Mouse (Mus musculus): ENCODE data around the gene Atp2b1.

The Atp2b1 gene

DNA sequence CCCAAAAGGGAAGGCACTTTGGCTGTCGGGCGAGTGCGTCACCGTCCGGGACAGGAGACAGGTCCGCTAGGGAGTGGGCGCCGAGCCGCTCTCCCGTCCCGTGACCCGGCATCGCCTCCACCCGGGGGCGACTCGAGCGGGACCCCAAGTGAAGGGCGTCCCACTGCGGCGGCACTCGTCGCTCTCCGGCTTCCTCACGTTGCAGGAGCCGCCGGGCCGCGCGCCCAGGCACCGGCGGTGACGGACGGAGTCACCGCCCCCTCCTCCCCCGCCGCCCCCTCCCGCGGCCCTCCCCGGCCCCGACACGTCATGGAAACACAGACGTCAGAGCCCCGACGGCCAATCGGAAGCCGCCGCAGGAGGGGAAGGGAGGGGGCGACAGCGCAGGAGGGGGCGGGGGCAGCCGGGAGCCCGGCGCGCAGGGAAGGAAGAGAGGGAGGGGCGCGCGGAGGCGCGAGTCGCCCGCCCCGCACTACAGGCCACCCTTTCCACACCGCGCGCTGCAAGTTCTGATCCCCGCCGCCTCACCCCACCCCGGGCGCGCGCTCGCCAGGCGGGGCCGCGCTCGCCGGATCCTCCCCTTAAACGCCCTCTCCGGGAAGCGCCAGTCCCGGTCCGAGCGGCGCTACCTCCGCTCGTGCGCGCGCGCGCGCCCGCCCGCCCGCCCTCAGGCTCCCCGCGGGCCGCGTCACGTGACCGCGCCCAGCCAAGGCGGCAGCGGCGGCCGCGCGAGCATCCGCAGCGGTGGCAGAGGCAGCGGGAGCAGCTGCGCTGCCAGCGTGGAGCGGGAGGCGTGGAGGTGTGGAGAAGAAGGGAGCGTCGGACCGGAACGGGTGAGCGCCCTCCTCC, at the start of gene Atp2b1:
Gene Atp2b1, plus strand, starts transcription at position 446 of the 849 bp plus-strand sequence.
- peak; percentile 90 to 92 for DNase-seq (ENCODE audit: low spot score in 2 of 2)

DNA sequence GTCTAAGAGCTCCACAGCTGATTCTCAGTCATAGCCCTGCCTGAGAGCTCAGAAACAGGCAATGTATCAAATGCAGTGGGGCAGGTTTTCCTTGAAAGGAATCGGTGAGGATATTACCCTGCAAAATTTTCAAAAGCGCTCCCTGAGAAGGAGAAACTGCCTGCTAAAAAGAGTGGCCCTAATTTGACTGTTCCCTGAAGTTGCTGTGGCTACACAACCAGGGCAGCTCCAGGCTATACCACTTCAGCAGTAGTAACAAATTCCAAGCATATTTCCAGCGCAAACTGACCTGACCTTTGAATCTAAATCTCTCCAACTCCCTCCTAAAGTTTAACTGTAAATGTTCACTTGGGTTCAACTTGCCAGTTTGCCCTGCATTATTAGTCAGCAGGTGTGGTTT, 49.4 kb upstream of the Atp2b1 start:
- no peak for DNase-seq (ENCODE audit: low spot score in 2 of 2)

DNA sequence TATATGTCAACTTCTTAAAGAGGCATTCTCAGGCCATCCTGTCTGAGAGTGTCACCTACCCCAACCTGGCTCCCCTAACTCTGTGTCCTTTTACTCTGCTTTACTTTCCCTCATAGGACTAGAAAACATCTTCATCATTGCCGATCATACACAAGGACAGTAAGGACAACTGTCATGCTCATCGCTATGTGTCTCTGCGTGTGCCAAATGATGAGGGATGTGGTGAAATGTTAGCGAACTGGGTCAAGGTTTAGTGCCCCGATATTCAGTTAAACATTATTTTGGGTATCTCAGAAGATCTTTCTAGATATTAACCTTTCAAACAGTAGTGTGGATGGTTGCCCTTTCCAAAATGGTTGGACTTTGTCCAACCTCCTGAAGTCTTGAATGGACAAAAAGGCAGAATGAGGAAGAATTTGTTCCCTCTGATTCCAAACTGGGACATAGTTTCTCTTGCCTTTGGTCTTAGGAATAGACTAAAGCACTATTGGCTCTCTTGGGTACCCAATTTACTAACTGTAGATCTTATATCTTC, 47.3 kb upstream of the Atp2b1 start:
- DNase-seq (ENCODE audit: low spot score in 2 of 2) = no peak

DNA sequence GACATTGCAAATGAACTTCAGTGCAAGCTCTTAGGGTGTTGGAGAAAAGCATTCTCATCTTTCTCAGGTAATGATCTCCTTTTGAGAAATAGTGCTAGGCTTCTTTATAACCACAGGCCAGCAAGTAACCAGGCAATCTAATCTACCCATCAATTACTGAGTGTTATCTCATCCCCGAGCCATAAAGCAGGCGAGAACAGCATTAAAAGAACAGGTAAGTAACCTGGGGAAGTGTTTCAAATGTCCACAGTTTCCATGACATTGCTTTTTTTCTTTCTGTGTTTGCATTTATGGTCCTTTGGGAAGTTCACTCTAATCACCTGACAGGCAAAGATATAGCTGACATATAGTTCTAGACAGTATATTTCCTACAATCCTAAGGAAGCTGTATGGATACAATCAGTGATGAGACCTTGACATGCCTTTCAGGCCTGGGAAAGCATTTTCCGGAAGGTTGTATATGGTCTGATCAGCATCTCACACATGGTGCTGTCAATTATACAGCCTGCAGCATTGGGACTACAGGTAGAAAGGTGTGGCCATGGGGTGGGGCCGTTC, 45.8 kb upstream of the Atp2b1 start:
- no peak for DNase-seq (ENCODE audit: low spot score in 2 of 2)

DNA sequence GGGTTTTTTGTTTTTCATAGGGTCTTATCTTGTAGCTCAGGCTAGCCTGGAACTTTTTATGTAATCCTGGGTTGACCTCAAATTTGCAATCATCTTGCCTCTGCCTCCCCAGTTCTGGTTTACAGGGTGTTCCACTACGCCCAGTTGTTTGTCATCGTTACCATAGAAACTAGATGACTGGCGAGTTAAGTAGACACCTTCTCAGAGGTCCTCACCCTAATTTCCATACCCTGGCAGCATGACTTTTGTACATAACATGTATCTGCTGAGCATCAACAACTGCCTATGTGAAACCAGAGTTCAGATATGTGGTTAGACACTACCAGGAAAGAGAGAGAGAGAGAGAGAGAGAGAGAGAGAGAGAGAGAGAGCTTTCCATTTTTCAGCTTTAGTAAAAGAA, 36.4 kb upstream of the Atp2b1 start:
- no peak for DNase-seq (ENCODE audit: low spot score in 2 of 2)

DNA sequence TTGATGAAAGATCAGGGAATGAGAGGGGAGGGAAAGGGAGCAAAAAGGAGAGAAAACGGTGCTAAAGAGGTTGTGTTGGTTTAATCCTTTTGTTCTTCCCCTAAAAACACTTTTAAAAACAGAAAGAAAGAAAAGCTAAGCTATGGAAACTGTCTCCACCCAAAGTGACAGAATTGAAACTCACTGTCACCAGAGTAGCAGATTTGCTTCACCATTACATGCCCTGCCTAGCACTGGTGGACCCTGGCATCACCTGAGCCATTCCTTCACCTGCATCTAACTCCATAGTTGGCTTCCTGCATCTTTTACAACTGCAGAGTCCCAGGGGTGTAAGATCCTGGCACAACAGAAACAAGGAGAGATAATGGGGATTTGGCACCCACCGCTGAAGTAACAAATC, 35.6 kb upstream of the Atp2b1 start:
- no peak for DNase-seq (ENCODE audit: low spot score in 2 of 2)

DNA sequence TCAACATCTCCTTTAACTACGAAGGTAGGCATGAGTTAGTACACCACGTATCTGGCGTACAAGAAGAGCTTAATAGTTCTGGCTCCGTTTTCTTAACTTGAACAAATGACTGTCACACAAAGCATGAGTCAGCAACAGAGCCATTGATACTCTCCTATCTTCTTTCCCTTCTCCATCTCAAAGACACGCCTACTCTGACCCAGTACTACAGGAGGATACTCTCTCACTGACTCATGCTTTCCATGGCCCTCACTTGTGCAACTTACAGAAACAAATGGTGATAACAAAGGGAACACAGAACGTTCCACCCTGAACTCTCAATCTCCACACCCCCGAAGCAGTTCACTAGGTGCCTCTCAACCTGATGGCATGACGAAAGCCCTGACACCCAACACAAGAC, 34.1 kb upstream of the Atp2b1 start:
- no peak for DNase-seq (ENCODE audit: low spot score in 2 of 2)

DNA sequence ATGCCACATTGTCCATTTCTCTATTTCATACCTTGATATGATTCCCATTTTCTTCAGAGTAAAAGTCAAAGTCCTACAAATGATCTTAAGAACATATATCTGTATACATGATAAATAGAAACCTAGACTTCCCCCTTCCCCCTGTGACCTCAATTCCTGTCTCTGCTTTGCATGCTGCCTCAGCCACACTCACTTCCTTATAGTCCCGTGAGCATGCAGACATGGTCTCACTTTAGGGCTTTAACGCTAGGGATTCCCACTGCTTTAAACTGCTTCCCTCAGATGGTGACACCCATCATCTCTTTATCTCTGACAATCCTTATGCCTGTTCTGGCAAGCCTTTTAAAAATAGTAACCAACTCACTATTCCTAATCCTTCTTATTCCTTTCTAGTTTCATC, 33.5 kb upstream of the Atp2b1 start:
- DNase-seq (ENCODE audit: low spot score in 2 of 2) = no peak

DNA sequence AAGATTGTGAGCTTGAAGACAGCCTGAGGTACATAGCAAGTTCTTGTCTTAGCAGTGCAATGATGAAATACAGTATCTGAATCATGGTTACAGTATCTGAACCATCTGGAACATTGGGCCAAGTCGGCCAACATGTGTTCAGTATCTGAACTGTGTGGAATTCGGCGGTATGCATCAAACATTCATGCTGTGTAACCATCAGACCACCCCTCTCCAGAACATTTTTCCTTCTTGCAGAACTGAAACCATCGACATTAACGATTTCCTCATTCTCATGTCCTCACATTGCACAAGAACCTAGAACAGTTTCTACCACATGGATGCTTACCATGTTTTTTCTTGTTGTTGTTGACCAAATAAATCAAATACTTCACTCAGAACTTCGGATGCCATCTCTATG, 32.7 kb upstream of the Atp2b1 start:
- no peak for DNase-seq (ENCODE audit: low spot score in 2 of 2)

DNA sequence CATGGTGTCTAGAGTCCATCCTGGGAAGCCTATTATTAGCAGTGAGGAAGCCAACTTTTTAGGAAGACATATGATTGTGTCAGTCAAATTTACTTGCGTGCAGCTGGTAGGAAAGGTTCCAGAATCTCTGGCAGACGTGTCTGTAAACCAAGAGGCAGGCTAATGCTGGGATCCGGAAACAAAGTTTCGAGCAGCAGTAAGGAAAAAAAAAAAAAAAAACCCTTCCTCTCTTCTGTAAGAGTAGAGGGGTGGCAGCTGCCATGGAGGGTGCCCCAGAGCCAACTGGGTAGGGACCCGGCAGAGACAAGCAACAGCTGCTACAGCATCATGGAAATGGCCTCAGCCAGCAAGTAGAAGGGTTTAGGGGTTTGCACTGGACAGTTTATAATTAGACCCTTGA, 31.6 kb upstream of the Atp2b1 start:
- no peak for DNase-seq (ENCODE audit: low spot score in 2 of 2)

DNA sequence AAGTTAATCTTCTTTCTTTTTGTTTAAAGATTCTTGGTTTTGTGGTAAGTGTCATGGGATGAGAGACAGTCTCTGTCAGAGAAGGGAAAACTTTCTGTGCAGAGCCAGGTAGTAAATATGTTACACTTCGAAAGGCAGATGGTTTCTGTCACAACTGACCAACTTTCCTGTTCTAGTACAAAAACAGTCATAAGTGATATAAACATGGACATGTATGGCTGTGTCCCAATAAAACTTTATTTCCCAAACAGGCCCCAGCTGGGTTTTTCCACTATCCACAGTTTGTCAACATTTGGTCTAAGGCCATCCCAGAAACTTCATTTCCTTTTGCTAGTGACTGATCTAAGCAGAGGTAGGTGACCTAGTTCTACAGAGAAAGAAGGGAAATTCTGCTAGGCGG, 29.8 kb upstream of the Atp2b1 start:
- no peak for DNase-seq (ENCODE audit: low spot score in 2 of 2)

DNA sequence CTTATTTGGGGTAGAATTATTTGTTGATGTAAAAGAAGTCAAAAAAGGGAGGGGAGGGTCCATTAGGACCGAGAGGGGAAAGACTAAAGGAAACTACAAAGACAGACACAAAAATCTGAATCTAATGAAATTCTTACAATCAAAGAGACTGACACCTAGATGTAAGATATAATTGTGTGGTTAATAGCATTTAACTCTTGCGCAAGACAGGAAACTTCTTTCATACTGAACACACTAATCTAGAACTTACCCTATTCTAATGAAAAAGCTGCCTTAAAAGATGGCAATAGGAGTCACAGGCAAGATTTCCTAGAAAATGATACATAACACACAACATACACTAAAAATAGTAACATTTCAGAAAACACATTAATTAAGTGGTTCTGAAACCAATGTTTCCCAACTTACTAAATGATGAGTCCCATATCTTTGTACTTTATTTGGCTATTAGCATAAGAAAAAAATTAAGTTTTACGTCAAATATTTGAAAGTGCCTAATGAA, 27.4 kb upstream of the Atp2b1 start:
- no peak for DNase-seq (ENCODE audit: low spot score in 2 of 2)

DNA sequence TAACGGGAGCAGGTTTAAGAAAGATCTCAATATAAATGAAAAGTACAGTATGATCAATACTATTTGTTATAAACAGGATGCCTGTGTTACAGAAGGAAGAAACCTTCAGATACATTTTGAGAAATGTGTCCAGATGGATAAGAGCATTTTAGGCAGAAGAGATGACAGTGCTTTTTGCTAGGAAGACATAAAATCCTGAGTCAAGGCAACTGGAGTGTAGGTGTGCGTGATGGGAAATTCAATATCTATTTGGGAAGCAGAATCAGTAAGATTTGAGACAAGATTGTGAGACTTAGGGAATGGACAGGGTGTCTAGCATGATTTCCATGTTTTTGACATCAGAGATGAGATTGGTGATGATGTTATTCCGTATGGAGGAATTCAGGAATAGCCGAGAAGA, 22.8 kb upstream of the Atp2b1 start:
- no peak for DNase-seq (ENCODE audit: low spot score in 2 of 2)

DNA sequence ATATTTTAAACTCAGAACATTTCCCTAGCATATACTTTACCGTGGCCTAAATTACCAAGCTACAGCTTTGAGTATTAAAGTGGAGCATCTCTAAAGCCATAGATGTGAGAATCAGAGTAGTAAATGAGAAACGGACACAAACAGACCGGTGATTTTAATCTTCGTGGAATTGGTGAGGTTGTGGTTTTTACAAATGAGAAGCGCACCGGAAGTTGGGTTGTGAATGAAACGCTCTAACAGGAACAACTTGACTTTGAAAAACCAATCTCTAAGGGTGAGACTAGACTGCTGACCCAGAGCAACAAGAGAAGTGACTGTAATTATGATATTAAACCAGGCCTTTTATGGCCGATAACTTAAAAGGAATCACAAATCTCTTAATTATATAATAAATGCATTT, 16.7 kb upstream of the Atp2b1 start:
- no peak for DNase-seq (ENCODE audit: low spot score in 2 of 2)

DNA sequence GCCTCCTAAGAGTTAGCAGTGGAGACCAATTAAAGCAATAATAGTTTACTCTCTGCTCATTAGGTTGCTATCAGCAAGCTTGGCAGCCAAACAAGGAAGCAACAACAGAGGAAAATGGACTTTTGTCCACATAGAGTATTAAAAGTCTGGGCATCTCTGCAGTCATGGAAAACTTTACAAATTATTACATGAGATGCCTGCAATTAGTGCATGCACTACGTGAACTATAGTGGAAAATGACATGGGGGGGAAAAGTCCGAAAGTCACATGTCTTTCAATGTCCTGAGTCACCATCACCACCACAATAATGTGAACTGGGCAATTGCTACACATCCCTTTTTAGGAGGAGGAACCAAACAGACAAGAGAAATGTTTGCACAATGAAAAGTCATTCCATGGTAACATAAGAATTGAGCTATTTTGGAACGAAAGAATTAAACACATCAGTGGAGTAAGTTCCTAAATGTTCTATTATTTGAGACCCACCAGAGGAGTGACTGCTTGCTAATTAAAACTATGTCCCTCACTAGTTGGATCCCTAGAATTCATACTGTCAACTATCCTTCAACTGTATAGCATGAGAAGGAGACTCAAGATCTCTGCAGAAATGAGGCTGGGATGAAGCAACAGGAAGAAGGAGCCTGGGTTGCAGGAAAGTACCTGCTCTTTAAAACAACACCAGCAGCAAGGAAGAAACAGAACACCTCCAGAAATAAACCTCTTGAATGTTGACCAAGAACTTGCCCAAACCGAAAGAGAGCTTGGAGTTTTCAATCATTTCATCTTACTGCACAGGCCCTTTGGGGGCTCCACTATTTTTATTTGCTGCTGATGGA, 16.1 kb upstream of the Atp2b1 start:
- no peak for DNase-seq (ENCODE audit: low spot score in 2 of 2)

DNA sequence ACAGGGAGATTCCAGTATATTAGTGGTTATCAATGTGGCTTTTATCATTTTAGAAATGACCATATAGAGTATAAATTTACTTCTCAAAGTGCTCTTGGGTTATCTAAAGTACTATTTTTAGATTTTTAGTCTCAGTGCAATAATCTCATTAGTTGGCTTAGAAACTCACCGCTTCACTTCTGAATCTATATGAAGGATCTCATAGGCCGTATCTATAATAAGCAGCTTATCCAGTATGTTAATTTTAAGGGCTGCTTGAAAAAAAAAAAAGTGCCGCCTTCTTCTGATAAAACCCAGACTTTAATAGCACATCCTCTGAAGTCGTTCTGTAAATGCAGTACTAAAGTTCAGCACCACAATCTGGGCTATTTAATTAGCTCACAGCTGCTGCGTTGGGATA, 12.7 kb upstream of the Atp2b1 start:
- no peak for DNase-seq (ENCODE audit: low spot score in 2 of 2)

DNA sequence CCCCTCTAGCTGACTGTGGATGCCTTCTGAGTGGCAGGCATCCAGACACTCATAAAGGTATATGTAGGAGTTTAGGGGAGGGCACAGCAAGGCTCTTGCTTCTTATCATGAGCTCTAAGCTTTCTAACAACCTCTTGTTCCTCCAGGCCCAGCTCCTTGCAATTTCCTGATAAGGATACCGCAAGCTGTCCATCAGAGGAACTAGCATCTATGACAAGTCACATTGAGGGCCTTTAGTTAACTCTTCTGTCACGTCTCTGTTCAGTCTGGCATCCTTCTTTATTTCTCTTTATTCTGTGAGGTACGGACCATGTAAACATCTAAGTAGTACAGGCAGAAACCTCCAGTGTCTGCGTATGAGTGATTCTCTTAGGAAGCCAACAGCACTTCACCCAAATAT, 8.2 kb upstream of the Atp2b1 start:
- no peak for DNase-seq (ENCODE audit: low spot score in 2 of 2)

DNA sequence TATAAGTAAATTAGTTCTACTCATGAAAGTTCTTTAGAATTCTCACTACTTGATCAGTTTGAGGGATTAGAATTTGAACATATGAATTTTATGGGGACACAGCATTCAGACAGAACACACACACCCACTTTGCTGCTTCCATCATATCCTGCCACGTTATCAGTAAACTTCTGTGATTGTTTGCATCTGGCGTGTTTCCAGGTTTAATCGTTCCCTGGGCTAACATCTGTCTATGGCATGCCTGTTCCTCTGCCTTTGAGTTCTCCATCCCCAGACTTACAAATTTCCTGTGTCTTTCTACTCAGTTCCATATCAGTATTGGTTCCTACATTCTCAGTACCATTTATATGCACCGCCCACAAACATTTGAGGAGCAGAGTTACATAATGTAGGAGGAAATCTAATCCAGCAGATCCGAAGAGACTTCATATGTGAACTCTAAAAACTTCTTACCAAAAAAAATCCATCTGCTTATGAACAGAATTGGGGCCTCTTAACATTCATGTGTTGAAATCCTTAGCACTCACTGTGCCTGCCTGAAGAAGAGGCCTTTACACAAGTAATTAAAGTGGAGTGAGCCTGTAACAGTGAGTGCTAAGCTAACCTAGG, 7.2 kb upstream of the Atp2b1 start:
- no peak for DNase-seq (ENCODE audit: low spot score in 2 of 2)

DNA sequence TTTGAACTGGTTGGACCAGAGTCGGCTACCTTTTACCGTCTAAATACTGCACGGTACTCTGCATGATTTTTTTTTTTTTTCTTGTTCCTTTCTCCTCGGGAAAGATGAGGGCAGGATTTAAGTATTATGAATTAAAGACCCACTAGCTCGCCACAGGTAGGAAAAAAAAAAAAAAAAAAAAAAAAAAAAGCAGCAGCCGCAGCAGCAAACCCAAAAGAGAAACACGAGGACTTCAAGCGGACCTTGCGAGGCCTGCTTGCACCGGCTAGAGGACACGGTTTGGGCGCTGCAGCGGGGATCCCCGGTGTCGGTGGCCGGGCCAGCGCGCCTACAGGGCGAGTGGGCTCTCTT, 621 bp upstream of the Atp2b1 start:
- DNase-seq (ENCODE audit: low spot score in 2 of 2) = no peak

DNA sequence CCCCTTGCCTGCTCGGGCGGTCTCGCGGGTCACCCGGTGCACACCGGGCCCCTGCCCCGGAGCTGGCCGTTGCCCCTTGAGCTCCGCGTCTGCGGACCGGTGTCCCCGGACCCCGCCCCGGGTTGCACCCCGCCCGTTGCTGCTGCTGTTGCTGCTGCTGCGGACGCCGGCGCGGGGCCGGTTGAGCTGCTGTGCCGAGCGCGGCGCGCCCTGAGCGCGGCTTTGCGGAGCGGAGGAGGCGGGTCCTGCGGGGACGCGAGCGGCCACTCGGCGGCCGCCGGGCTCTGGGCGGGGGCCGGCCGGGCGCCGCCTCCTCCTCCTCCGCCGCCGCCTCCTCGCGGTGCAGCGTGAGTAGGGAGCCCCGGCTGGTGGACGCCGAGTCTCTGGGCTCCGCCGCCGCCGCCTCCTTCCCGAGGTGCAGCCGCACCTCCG, 620 bp downstream of the Atp2b1 start:
- DNase-seq (ENCODE audit: low spot score in 2 of 2) = peak; percentile 68 to 74

DNA sequence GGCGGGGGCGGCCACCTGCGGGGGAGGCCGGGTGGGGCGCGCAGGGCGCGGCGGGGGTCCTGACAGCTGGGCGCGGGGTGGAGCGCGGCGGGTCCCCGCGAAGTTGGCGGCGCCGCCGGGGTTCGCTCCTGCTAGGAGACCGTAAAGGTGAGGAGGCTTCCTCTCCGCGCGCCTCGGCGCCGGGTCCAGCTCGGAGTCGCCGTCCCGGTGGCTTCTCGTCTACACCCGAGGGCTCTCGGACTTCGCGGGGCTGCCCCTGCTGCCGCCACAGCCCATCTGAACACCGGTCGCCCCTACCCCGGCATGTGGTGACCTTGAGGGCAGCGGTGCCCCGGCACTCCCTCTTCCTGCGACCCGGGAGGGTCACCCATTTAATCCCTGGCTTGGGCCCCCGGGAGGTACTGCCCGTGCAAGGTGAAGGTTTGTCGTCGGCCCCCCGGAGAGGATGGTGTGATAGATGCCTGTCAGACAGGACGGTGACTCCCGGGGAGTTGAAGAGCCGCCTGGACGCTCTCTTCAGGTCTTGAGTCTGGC, 1.3 kb downstream of the Atp2b1 start:
- DNase-seq (ENCODE audit: low spot score in 2 of 2) = peak in 1 of 2 experiments; percentile 26

Measured in right cerebral cortex, postnatal 36 days (tissue).